Mouse (Mus musculus) left cerebral cortex, adult 9 months (tissue): Measurements from ENCODE around the gene Zkscan16.
A peak's percentile ranks its signal among the peaks of the same experiment; 100 is the strongest.

Experiments
- DNase-seq, 2 experiments: peaks; one replicate each; pipeline ENCODE4 v3.0.0; 2022; ENCODE audit warnings: low spot score in 2 of 2

The Zkscan16 gene

DNA sequence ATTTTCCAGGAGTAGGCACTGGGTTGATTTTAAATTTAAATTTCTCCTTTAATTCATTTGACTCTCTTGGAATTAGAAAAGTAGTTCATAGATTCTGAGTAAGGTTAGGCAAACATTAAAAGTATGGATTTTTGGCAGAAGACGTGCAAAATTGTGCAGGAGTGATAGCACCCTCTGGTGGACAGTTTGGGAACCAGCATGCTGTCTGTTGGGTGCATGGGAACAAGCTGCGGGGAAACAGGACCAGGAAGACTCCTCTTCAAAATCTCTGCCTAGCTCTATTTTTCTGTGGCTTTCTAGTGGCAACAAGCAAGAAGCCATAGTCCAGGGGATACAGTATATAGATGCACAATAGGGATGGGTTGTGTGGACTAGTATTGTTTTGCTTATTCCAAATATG, 56.3 kb downstream of the Zkscan16 start:
- peak in 1 of 2 experiments; percentile 85 for DNase-seq

DNA sequence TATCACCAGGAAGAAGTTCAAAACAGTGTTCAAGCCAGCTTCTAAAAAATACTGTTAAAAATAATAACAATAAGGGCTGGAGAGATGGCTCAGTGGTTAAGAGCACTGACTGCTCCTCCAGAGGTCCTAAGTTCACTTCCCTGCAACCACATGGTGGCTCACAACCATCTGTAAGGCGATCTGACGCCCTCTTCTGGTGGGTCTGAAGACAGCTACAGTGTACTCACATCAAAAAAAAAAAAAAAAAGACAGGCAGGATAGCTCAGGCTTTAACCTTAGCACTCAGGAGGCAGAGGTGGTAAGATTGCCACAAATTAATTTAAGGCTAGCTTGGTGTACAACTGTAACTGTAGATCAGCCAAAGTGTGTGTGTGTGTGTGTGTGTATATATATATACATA, 57.2 kb downstream of the Zkscan16 start:
- DNase-seq = no peak

DNA sequence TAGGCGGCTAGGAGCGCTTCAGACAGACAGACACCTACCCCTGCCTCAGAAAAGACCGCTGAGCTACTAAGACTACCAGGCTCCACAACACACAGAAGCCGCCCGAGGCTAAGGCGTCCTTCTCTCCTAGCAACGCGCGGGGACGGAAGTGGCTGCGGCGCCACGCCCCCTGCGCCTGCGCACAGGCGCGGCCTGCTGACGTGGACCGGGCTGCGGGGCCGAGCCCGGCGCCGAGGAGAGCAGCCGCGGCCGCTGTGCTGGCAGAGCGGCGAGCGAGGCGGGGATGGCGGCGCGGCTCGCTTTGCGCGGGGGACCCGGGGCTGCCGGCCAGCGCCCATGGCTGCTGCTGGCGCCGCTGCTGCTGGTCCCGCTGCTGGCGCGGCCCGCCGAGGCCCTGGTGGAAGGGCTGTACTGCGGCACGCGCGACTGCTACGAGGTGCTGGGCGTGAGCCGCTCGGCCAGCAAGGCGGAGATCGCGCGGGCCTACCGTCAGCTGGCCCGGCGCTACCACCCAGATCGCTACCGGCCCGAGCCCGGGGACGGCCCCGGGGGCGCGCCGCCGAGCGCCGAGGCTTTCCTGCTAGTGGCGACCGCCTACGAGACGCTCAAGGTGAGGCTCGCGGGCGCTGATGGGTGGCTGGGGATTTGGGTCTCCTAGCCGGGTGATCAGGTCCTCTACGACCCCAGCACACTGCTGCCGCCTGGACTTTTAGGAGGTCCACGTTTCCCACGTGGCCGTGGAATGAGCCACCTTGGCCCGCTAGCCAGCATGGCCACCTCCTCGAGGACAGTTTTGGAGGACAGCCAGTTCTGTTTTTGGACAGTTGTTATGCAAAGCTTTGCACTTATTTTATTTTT, 59.7 kb downstream of the Zkscan16 start, which contains the start of gene Gm20503:
Gm20503 (plus strand) TSS at position 263 of the 858 bp plus-strand sequence.
- peak; percentile 71 to 88 for DNase-seq

DNA sequence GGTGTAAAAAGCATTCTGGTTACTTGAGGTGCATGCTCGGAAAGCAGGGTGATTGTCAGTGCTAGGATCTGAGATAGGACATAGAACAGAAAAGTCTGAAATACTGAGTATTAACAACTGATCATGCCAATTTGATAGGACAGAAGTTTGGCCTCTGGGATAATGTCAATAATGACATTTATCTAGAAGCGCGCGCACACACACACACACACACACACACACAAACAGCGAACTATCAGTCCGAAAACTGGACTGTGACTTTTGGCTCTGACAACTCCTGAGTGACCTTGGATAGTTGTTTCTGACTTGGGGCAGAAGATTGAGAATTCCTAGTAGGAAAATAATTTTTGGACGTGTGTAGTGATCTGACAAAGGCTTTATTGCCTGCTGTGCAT, 60.4 kb downstream of the Zkscan16 start:
- DNase-seq = no peak

DNA sequence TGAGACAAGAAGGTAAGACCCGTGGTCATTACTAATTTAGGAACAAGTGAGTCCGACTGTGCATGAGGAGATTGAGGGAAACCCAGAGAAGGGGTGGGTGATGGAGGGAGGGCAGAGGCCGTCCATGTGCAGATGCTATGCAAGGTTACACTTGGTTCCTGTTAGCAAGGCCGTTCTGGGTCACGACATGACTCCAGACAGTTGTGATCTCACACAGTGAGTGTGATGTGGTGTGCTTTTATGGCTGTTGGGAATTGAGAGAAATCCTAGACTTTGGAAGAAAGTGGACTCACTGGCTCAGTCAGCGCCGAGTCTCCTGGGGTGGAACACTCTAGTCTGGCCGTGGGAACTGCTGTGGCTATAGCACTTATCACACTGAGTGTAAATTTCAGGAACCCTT, 62.8 kb downstream of the Zkscan16 start:
- DNase-seq = no peak

DNA sequence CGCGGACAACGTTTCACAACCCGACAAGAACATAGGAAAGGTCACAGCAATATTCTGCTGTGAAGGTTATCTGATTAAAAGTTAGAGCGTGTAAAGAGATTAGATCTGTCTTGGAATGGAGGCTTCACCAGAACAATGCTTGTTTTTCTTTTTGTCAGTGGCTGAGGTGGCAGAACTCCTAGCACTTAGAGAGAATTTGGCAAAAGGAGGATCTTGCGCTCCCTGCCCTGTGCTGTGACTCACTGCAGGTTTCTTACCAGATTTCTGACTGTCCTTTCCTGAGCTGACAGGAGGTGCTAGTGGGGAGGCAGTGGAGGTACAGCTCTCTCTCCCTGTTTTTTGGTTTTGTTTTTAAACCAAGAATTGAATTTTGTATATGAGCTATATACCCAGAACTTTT, 63.6 kb downstream of the Zkscan16 start:
- no peak for DNase-seq
